Mouse (Mus musculus) retina, postnatal 7 days (tissue): ENCODE results near the gene Gm20604.
A peak's percentile ranks its signal among the peaks of the same experiment; 100 is the strongest.

Experiments
- DNase-seq: peaks from one replicate; pipeline ENCODE4 v3.0.0-alpha.2; 2012; ENCODE audit warnings: low read depth, low spot score

Gm20604 gene

DNA sequence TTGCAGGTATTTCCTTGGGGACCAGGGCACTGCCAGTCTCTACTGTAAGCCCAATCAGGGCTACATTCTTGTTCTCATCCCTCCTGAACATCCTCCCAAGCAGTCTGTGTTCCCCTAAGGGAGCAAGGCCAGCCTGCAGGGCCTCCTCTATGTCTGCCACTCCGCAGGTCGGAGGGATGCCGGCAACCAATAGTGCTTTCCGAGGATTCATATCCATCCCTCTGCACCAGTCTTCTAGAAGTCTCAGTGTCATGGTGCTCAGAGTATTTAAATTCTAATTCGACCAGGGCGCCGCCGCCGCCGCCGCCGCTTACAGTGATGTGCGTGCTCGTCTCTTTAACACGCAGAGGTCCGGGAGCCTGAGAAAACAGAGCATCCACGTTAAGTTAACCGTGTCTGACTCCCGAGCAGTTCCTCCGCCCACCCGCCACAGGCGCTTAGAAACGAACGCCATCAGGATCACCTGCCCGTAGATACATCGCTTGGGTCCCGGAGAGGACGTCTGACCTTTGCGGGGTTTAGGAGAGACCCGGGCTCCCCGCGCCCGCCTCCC is 15.4 kb downstream of the Gm20604 start:
- DNase-seq, result no peak

DNA sequence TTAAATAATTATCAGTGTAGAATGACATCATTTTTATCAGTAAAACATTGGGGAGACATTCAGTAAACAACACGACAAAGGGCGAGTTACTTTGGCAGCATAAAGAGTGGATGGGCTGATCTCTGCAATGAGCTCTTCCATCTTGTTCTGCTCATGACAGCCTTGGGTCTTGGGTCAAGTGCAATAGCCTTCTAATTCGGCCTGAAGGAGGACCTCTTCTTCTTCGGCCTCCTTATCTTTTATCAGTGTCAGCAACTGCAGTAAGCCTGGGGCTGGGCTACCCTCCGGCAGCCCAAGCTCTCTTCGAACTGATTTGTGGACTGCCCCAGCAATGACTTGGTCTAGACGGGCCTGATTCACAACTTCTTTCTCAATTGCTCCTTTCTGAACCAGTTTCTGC is 16.4 kb downstream of the Gm20604 start:
- no peak for DNase-seq

DNA sequence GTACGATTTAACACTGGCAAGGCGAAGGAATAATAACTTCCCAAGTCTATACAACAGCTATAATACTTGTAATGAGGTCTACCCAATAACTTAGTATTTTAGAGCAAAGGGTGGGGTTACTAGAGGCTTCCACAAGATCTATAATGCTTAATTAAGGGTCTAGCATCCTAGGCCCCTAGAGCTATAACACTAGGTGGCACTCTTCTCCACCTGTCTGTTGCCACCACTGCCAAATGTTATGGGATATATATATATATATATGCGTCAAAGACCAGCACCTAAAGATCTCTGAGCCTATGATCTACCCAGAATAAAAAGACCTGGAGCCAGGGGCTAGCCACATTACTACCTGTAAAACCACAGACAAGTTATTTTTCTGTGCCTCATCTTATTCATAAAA is 18.2 kb downstream of the Gm20604 start:
- no peak for DNase-seq

DNA sequence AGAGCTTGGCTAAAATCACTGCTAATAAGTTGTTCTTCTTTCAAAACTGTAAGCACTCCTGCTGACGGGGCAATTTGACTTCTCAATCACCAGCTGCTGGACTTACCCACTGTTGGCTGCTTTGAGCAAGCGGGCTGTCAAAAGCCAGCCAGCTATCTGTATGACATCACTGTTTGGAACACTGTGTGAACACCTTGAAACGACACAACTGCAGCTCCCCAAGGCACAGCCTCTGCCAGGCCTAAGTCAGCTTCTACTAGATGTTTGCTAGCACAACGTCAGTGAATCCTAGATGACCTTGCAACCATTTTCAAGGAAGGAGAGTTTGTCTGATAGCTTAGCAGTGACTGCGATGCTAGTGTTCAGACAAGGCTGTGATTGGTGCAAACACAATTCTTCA is 19.4 kb downstream of the Gm20604 start:
- no peak for DNase-seq

DNA sequence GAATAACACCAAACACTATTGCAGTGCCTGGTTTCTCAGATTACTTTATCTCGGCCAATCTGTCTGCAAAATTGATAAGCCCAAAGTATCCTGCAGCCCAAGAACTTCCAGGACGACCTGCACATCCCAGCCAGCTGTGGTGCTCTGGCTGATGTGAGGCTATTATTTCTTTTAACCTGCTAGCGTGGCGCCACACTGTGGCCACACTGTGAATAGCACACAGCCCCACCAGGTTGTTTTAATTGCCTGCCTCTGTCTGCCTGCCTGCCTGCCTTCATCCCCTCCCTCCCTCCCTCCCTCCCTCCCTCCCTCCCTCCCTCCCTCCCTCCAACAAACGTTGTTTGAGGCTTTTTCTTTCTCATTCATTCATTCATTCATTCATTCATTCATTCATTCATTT is 25.1 kb downstream of the Gm20604 start:
- DNase-seq, result no peak

DNA sequence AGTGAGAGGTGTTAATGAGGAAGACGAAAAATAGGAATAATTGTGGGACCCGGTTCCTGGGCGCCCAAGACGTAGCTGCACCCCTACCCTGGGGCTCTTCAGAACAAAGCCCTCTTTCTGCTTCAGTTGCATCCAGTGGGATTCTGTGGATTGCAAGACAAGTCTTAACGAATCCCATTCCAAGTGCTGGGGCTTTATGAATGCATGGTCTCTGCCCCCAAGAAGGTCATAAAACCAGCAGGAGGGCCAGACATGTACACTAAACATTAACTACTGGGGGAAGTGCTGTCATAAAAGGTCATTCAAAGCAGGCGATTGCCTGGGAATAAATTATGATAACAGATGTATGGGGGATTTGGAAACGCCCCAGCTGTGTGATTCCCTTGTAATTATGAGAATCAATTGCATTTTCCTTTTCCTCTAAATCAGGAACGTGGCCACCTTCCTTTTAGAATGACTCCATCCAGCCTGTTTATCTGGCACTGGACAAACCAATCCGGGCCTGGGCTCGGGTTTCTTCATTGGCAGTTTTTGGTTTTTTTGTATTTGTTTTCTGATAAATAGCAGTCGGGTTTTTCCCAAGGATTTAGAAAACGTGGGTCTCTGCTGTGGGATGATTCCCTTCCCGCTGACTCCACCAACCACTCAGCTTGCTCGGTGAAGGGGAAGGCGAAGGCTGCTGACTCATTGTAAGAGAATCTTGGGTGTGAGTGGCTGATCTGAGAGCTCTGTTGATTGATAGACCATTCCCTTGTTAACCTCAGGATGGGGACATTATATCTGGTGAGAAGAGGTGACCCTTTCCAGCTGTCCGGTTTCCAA is 27.5 kb downstream of the Gm20604 start:
- DNase-seq, result no peak

DNA sequence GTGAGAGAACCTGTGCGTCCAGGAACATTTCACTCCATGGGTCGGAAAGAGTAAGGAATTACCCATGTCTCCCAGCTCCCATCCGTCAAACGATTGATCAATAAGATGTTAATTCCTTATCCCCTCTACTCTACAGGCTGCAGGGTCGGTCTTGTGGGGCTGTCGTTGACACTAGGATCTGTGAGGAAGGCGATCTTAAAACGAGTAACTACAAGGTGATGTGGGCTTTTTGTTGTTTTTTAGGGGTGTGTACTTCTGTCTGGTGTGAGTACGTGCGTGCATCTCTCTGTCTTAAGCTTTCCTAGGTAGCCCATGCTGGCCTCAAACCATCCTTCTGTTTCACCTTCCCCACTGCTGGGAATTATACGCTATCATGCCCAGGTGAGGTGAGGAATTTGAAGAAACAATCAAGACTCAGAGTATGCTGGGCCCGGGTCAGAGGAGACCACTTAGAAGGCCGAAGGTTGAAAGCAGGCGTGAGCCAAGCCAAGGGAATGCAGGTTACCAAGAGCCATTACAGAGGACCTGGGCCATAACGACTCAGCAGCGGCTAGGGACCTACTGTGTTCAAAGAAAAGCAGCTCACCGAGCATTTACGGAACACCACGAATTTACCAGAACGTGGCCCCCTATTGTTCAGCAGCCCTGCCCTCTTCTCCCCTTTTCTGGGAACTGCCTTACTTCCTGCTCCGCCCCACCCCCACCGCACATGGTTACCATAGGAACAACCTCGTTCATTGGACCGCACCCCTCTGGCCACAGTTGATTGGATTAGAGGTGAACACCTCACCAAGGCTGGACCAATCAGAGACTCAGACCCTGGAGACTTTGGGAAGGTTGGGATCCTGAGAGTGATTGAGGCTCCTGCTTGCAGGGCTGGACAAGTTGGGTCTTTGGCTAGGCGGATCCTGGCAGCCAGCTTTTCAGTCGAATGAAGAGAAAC is 28.3 kb downstream of the Gm20604 start:
- peak; percentile 53 for DNase-seq

DNA sequence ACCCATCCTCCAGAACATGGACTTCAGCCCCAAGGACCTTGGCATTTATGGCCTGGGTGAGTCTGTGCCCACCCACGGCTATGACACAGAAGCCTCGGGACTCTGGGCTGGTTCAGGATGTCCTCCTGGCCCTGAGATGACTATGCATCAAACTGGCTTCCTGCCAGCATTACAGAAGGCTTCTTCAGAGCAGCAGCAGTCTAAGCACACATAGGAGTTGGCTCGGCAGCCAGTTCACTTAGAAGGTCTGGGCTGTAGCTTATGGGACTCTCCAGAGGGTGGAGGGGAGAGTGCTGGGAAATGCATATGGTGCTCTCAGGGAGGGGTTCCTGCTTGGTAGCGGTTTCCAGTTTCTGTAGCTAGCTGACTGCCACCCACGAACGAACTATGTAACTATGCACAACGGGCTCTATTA is 32.7 kb downstream of the Gm20604 start:
- DNase-seq, result no peak

DNA sequence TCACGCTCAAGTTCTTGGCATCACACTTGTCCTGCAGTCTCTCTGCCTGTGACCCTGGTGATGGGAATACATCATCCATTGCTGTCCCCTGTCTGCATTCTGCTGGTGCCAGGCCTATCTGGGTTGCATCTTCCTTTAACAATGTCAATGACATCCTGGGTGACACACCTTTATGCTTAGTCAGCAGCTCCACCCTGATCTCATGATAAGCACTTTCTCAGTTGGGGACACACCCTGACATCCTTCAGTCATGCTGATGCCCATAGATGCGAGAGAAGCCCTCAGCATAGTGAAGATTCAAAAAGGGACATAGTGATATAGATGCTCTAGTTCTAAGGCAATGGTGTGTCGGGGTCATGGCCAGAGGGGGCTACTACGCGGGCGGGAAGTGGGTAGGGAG is 33.3 kb downstream of the Gm20604 start:
- no peak for DNase-seq

DNA sequence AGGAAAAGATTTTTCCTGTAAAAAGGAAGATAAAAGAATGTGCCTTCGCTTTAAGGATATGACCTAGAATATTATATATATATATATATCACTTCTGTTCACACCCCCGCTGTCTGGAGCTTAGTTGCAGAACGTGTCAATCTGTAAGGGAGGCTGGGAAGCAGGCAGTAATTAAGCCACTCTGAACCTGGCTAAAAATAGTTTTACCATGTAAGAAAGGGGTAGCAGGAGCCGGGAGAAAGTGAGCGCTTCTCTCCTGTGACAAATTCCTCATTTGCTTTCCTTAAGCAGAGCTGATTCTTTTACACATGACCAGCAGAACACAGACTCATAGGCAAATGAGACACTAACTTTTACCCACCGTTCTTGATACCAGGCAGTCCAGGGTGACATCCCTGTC is 34.6 kb downstream of the Gm20604 start:
- no peak for DNase-seq

DNA sequence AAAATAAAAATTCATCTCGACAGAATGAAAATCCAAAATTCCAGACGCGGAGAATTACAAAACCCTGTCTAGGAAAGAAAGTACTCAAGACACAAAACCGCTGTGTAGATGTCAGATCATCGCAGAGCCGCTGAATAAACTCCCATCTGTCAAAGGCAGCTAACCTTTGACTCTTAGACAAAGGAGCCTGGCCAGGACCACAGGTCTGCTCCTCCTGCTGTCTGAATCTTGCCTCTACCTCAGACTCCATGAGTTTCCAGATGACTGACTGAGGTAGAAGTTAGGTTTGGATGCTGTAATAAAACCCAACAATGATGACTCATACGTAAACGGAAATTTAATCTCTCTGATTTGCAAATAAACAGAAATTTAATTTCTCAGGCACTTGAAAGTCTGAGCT is 35.5 kb downstream of the Gm20604 start:
- DNase-seq, result no peak

DNA sequence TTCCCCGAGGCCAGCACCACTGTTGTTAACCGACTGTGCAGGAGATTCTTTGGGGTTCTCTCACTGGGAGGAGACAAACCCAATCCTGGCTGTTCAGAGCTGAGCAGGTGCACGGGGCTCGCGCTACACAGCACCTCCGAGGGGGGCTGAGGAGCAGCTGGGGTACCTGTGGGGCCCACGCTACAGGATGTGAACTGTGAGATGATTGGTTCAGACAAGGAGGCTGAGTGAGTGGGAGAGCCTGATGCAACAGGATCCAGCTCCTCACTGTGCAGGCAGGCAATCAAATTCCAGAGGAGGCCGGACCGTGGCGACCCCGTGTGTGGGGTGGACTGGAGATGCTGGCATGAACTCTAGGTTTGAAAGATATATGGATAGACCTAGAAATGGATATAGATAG is 36.0 kb downstream of the Gm20604 start:
- DNase-seq, result no peak

DNA sequence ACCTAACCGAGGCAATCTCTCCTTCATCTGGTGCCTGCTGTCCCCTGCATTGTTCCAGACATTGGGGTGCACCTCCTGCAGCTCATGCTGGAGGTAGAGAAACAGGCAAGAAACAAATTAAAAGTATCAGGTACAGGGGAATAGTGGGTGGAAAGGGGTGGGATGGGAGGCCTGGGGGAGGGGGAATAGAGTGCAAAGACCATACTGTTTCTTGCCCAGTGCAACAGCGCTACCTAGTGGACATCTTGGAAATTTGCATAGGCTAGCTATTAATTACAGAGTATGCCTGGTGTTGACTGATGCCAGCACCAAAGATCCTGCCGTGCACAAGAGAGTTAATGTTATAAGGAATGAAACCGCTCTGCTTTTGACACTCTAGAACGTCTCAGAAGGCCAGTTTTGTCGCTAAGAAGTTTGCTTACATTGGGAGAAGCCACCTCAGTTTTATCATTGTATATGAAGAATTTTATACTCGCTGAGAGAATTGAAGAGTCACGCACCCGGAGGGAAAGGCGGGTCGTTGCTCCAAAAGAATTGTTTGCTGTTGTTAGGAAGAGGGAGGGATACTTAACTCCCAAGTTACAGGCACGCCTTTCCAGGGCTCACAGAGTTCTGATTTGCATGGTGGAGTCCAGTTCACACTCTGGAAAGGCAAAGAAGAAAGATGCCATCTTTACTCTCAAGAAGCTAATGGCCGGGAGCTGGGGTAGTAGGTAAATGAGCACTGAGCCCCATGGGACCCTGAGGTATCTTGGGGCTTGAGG is 38.7 kb downstream of the Gm20604 start:
- peak; percentile 79 for DNase-seq

DNA sequence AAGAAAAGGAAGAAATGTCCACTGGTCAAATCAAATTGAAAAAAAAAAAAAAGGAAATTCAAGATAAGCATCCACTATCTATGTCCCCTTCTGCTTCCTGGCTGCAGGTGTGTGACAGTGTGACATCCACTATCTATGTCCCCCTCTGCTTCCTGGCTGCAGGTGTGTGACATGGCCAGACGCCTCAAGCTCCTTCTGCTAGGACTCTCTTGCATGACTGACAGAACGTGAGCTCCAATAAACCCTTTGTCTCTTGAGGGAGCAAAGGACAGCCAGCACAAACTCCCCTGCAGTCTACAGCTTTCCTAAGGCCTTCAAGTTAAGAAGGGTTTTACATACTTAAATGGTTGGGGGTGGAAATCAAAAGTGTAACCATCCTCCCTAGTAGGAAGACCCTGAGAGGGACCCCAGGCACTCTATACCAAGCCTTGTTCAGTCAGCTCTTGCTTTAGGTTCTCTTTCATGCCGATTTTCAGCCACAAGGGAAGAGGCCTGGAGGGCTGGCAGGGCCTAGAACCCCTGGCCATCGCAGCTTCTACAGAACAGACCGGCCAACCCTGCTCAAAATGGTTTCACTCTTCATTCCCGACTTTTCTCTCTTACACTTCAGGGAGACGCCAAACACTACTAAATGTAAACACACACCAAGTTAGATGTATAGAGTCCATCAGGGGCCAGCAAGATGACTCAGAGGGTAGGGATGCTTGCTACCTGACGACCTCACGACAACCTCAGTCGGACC is 43.6 kb downstream of the Gm20604 start:
- no peak for DNase-seq

DNA sequence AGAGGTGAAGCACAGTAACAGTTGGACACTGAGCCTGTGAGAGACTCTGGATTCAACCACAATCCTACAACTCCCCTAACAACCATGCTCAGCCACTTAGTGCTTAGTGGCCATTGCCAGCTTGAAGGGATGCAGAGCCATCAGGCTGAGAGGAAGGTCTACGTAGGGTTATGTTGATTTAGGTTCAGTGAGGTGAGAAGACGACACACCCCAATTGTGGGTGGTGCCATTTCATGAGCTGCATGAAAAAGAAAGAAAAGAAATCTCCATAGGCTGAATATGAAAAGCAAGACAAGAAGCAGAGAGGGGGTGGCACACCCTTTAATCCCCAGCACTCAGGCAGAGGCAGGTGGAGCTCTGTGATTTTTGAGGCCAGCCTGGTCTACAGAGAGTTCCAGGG is 44.4 kb downstream of the Gm20604 start:
- no peak for DNase-seq

DNA sequence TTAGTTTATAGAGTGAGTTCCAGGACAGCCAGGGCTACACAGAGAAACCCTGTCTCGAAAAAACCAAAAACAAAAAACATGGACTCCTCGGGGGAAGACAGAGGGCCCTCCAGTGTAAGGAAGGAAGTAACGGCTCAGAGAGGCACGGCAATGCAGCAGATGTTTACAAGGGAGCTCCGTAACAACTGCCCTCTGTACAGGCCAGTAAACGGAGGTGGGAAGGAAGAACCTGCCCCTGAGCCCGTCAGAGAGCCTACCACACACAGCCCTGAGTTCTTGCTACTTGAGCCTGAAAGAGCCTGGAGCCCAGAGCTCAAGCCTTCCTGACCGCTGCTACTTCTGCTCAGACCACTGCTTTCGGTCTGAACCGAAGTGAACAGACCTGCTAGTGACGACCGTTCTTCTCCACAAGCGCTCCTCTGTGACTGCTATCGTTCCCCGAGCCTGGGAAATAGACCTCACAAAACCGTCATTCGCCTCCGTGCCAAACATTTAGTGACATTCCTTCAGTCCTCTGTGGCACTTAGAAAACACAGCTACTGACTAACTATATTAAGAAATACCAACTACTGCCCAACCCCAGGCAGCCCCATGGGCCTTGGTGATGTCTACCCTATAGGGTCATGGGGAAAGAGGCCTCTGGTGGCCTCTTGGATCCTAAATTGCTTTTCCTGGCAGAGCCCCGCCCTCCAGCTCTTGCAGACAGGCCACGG is 45.2 kb downstream of the Gm20604 start:
- DNase-seq, result no peak

DNA sequence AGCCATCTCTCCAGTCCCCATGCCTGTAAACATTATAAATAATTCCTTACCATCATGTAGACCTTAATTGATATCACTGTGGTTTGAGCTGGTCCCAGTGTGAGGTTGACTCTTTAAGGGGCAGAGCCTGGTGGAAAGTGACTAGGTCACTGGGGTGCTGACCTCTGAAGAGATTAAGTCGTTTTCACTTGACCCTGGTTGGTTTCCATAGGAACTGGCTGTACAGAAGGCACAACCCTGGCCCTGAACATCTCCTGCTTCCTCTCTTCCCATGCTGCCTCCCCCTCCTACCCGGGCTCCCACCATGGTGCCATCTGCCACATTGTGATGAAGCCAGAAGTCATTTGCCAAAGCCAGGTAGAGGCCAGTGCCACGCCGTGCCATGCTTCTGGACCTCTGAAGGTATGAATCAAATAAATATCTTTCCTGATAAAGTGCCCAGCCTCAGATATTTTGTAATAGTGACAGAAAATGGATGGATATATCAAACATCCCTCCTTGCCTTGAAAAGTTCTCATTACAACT is 47.6 kb downstream of the Gm20604 start:
- no peak for DNase-seq

DNA sequence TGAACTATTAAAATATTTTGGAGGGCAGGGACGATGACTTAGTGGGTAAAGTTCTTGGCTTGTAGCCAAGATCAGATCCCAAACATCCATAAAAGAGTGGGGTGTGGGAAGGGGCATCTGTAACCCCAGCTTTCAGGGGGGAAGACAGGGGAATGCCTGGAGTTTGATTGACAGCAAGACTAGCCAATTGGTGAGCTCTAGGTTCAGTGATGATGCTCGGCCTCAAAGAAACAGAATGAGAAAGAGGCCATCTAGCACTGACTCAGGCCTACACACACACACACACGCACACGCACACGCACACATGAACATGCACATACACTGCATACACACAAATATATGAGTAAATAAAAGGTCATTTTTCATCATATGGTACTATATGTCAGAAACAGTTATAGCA is 48.6 kb downstream of the Gm20604 start:
- DNase-seq, result no peak

DNA sequence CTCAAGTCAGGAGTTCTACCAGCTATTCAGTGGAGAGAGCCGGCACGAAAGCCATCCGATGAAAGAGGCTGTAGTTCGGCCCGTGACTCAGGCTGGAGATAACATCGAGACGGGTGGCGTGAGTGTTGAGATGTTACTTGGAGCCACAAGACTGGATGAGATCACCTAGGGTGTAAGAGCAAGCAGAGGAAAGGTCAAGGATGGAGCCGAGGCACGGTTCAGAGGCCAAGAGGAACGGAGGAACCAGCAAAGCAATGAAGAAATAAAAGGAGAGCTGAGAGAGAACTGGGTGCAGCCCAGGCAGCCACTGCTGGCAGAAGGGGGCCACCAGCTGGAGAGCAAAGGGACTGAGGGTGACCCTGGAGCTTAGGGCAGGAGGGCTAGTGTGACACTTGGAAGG is 50.3 kb downstream of the Gm20604 start:
- no peak for DNase-seq

DNA sequence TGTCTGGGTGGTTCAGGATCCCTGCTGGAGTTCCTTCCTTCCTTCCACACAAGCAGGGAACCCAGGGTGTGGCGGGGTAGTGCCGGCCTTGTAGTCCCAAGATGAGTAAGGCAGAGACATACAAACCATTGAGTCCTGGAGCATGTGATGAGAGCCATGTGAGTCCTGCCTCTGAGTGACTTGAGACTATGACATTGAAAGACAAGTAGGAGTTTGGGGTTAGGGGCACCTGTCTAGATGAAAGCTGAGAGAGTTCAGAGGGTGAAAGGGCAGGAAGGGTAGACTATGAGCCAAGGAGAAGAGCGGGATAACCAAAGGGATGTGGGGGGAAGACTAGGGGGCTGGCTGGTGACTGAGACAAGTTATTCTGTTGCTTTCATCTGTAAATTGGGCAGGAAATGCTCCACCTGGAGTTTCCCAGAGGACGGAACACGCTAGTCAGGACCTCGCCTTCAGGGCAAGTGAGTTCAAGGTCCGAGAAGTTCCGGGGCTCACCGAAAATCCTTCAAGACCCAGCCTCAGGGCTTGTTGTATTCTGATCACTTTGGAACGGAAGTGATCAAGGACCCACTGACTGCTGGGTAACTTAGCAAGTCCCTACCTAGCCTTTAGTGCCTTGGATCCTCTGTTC is 51.5 kb downstream of the Gm20604 start:
- no peak for DNase-seq
